Mouse (Mus musculus): ENCODE results near the gene Rap1gap2. TPM values are rescaled to one million over a fixed set of nuclear protein-coding genes. Genes with fewer than 3 reads are reported as not detected.

The Rap1gap2 gene
- total RNA-seq (2023): 1 to 10 TPM; 6.4 to 9.5 TPM

DNA sequence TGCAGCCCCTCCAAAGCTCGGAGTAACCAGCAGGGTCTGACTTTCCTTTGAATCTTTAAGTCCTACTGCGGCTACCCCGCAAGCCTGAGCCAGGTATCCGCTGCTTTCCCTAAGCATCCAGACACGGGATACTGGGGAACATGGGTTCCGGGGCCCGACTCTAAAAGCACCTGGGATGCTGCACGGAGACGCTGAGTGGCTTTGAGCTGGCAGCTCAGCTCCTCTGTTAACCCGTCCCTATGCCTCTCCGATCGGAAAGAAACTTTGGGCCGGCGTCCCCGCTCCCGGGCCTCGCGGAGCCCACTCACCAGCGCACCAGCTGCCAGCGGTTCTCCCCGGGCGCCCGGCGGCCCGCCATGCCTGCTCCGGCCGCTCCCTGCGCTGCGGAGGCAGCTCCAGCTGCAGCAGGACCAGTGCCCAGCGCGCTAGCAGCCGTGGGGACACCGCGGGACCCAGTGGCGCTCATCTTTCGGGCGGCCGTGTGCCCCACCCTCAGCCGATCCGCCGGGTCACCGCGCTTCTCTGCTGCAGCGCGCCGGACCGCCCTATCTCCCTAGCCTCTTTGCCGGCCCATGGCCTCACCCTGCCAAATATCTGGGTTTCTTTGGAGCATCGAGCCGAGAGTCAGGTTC is at the start of gene Rap1gap2:
Gene Rap1gap2, minus strand, starts transcription at position 371 of the 632 bp plus-strand sequence.

DNA sequence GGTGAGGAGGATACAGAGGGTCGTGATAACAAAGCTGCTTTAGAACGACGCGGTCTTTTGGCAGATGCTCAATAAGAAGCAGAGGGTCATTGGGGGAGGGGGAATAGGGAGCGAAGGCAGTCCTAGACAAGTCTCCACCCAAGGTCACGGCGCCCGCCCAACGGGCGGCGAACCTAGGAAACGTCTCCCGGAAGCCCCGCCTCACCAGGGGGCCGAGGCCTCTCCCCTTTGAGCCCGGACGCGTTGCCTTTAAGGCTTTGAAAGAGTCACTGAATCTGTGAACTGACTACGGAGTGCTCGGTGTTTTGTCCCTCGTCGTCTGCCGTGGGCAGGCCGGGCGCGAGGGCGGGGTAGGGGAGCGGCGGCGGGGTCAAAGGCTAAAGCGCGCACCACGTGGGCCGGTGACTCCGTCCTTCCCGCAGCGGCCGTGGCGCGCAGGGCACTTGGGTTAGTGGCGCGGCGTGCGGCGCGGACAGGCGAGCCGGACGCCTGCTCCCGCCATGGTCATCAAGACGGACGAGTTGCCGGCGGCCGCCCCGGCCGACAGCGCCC is 38.5 kb upstream of the Rap1gap2 start, which contains the start of gene Cluh:
Gene Cluh, plus strand, starts transcription at position 401 of the 552 bp plus-strand sequence.

DNA sequence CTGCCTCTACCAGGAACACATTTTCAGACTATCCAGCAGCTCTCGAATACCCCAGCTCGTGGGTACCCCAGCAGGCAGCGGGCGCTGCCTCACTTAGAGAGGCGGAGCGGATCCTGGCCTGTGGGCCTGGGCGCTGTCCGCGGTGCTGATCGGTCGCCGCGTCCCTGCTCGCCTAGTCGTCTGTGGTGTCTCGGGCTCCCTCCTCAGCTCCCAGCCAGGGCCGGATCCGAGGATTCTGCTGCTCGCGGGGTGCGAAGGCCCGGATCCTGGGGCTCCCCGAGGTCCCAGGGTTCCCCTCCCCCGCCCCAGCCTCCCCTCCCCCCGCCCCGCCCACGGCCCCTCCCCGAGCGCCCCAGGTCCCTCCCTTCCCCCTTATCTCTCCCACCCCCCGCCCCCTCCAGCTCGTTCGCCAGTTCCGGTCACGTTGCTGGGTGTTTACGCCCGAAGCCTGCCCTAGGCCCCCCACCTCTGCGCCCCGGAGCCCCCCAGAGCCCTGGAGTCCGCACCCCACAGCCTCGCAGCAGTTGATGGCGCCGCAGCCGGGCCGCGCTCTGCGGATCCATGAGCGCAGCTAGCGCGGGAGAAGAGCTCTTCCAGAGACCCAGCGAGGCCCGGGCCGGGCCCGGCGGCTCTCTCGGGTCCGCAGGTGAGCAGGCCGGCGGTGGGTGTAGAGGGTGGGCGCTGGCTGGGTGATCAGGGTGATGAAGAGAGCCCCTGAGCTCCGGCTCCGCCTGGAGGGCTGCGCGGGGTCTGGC is 8.7 kb upstream of the Rap1gap2 start, which contains the start of gene Ccdc92b:
Gene Ccdc92b, plus strand, starts transcription at position 405 of the 755 bp plus-strand sequence.

DNA sequence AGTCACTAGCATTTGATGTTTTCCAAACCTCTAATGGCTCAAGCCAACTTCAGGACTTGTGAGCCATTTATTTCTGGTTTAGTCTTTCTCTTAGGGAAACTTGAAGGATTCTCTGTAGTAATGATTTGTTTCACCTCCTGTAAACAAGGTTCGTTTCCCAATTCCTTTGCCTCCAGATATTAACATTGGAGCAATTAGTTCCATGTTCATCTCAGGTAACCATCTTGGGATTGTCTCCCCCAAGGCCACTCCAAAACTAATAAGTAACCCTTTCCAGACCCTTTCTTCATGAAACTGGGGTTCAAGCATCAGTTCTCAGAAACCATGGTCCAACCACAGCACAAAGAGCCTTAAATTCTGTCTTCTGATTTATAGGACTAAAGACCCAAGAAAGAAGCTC is 248.9 kb downstream of the Rap1gap2 start, which contains the start of gene Olfr412:
Gene Olfr412, plus strand, starts transcription at position 301 of the 400 bp plus-strand sequence.

DNA sequence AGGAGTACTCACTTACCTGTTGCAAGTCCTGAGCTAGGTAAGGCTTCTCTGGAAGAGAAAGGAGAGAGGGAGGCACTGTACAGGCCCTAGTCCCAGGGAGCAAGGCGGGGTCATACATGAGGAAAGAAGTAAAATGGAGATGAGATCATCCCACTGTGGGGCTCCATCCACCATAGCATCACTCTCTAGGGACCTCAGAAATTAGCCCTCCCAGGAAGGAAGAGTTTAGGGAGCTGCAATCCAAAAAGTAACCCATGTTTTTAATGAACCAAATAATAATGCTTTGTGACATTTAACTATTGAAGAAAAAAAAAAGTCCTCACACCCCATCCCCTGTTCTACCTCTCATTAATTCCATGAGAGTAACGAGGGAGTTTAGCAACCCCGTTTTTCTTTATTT is 258.2 kb downstream of the Rap1gap2 start, which contains the start of gene Olfr411:
Gene Olfr411, minus strand, starts transcription at position 101 of the 400 bp plus-strand sequence.

DNA sequence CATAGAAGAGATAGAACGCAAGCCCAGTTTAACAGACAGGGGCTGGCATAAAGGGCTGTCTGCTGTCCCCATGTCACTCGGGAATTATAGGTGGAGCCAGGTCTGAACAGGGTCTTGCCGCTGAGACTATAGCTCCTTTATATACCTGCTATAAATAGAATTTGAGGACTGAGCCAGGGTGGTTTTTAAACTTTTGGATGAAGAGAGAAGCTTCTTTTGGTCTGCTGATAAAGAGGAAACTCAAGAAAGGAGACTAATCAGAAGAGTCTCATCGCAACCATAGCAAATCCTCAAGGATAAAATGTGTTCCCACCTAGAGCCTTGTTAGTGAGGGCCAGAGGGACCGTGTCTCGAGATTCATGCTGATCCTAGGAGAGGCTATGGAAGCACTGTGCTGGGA is 272.8 kb downstream of the Rap1gap2 start, which contains the start of gene Olfr410:
Gene Olfr410, minus strand, starts transcription at position 101 of the 400 bp plus-strand sequence.

Other genes starting within 250 kb of the Rap1gap2 start
- not detected for gene Olfr412, start 248.8 kb downstream of the Rap1gap2 start, total RNA-seq (2023)
- gene Ccdc92b, start 8.7 kb upstream of the Rap1gap2 start, total RNA-seq (2023): not detected
- 10 to 100 TPM; 42.8 to 46.7 TPM for gene Cluh, start 38.6 kb upstream of the Rap1gap2 start, total RNA-seq (2023)
- gene Pafah1b1, start 113.8 kb upstream of the Rap1gap2 start, total RNA-seq (2023): 100 to 1,000 TPM; 124 to 139 TPM
- gene Mettl16, start 159.9 kb upstream of the Rap1gap2 start, total RNA-seq (2023): 10 to 100 TPM; 46.9 to 50.0 TPM
- 10 to 100 TPM; 56.1 to 56.8 TPM for gene Mnt, start 220.0 kb upstream of the Rap1gap2 start, total RNA-seq (2023)